ENCODE assay signal across 10 mouse cellular contexts in genomic region chr2:151712647-151713046, GRCm38 (mm10). TPM values are rescaled to one million over a fixed set of nuclear protein-coding genes. Genes with fewer than 3 reads are reported as not detected.
A peak's percentile ranks its signal among the peaks of the same experiment; 100 is the strongest.
DNase-seq lines count a peak whose midpoint lies in the region; ATAC-seq and TF ChIP-seq lines count a peak whose summit lies in the region.
"Had no signal": no experiment of that assay in that cellular context is flagged by ENCODE, and none has a peak within 500 bp of the region (broad histone marks: within the 10 kb centered on the region; RNA-seq: fewer than 3 reads in every experiment).

No protein-coding gene starts in this region.

- TF ChIP-seq CTCF in CH12.LX (conservative IDR thresholded peaks at IDR 0.05 in 1 of 2, IDR thresholded peaks at IDR 0.05 in 1 of 2; ENCODE audit: low read depth in 2 of 2, low read length in 2 of 2): no peak

- dilution Hi-C loops in CH12.LX (cut with MboI; ENCODE audit: extremely low pct_ligation_motif_present, extremely low pct_unique_long_range_greater_than_20kb, low sequenced_read_pairs): no loop called here

- no peaks in the 10 kb centered on the region for H3K27me3 ChIP-seq in intestine, embryonic 14.5 days (replicated peaks; ENCODE audit: control insufficient read depth, insufficient read depth, low read length)
- H3K27me3 ChIP-seq in intestine, embryonic 16.5 days (replicated peaks; ENCODE audit: control insufficient read depth, insufficient read depth, low read length): no peaks in the 10 kb centered on the region
- H3K27me3 ChIP-seq in CH12.LX (replicated peaks): no peaks in the 10 kb centered on the region
- H3K27me3 ChIP-seq in limb, embryonic 11.5 days (ENCODE audit: control insufficient read depth, insufficient read depth, low read length): no peaks in the 10 kb centered on the region

- in situ Hi-C loops in CH12.LX (cut with MboI; ENCODE audit: low pct_ligation_motif_present, low pct_unique_long_range_greater_than_20kb, low sequenced_read_pairs): no loop called here

- H3K4me2 ChIP-seq in intestine, embryonic 14.5 days (ENCODE audit: low read length): no peak overlapping the region
- no peak overlapping the region for H3K4me2 ChIP-seq in intestine, embryonic 16.5 days (ENCODE audit: low read depth, low read length)
- no peak overlapping the region for H3K4me2 ChIP-seq in CH12.LX (ENCODE audit: insufficient read depth, low read depth, poor library complexity, severe bottlenecking)
- no peak overlapping the region for H3K4me2 ChIP-seq in limb, embryonic 11.5 days (ENCODE audit: low read depth, severe bottlenecking)

- no peaks in the 10 kb centered on the region for H3K9me3 ChIP-seq in intestine, embryonic 14.5 days (ENCODE audit: control insufficient read depth, low read length)
- no peaks in the 10 kb centered on the region for H3K9me3 ChIP-seq in intestine, embryonic 16.5 days (ENCODE audit: control insufficient read depth, low read length)
- no peaks in the 10 kb centered on the region for H3K9me3 ChIP-seq in CH12.LX (replicated peaks; ENCODE audit: low read length)
- no peaks in the 10 kb centered on the region for H3K9me3 ChIP-seq in limb, embryonic 11.5 days (ENCODE audit: control insufficient read depth, low read length)

- H3K79me2 ChIP-seq in CH12.LX (replicated peaks; ENCODE audit: control insufficient read depth, extremely low read depth, insufficient read depth, poor library complexity, severe bottlenecking): no peaks in the 10 kb centered on the region

- TF ChIP-seq RAD21 in CH12.LX (IDR thresholded peaks at IDR 0.05; ENCODE audit: low read depth, low read length): no peak

- H3K9ac ChIP-seq in intestine, embryonic 14.5 days (ENCODE audit: low read length): no peak overlapping the region
- H3K9ac ChIP-seq in intestine, embryonic 16.5 days (ENCODE audit: low read depth, low read length): no peak overlapping the region
- H3K9ac ChIP-seq in CH12.LX (ENCODE audit: insufficient read depth, low read depth): no peak overlapping the region
- no peak overlapping the region for H3K9ac ChIP-seq in limb, embryonic 11.5 days (ENCODE audit: low read length)

- ATAC-seq in intestine, embryonic 14.5 days (replicated peaks; ENCODE audit: low FRiP score, low TSS enrichment, low read depth): no peak
- no peak for ATAC-seq in intestine, embryonic 16.5 days
- no peak for ATAC-seq in limb, embryonic 11.5 days (ENCODE audit: insufficient number of reproducible peaks, low FRiP score, low TSS enrichment, low read depth)

- no peak overlapping the region for H3K4me3 ChIP-seq in intestine, embryonic 14.5 days (ENCODE audit: low read depth, low read length)
- no peak overlapping the region for H3K4me3 ChIP-seq in intestine, embryonic 16.5 days (ENCODE audit: low read length)
- H3K4me3 ChIP-seq in CH12.LX (replicated peaks in 1 of 3; ENCODE audit: low read depth in 2 of 3, low read length in 2 of 3, poor library complexity in 1 of 3): no peak overlapping the region
- no peak overlapping the region for H3K4me3 ChIP-seq in limb, embryonic 11.5 days (ENCODE audit: low read depth, low read length)

- H3K36me3 ChIP-seq in intestine, embryonic 14.5 days (ENCODE audit: control insufficient read depth, insufficient read depth, low read length): peaks cover 23% of the 10 kb centered on the region
- no peaks in the 10 kb centered on the region; the same call in none of the 2 replicates for H3K36me3 ChIP-seq in intestine, embryonic 16.5 days (ENCODE audit: control insufficient read depth, insufficient read depth, low read length)
- peaks cover 13 to 31% of the 10 kb centered on the region in 2 experiments for H3K36me3 ChIP-seq in CH12.LX (replicated peaks in 1 of 2; ENCODE audit: control insufficient read depth in 1 of 2, insufficient read depth in 1 of 2, low read length in 1 of 2)
- peaks cover 8% of the 10 kb centered on the region; the same call in 1 of the 2 replicates for H3K36me3 ChIP-seq in limb, embryonic 11.5 days (ENCODE audit: control insufficient read depth, insufficient read depth, low read length)

- 28% methylated on average over 3 of the region's 3 CpGs for WGBS in intestine, embryonic 14.5 days
- 32% methylated on average over 3 of the region's 3 CpGs for WGBS in intestine, embryonic 16.5 days
- 34% methylated on average over 3 of the region's 3 CpGs for WGBS in limb, embryonic 11.5 days

- no peaks in the 10 kb centered on the region for H3K4me1 ChIP-seq in intestine, embryonic 14.5 days (replicated peaks; ENCODE audit: control insufficient read depth, insufficient read depth, low read length)
- no peaks in the 10 kb centered on the region for H3K4me1 ChIP-seq in intestine, embryonic 16.5 days (ENCODE audit: control insufficient read depth, insufficient read depth, low read length)
- H3K4me1 ChIP-seq in CH12.LX (ENCODE audit: control insufficient read depth in 1 of 2, insufficient read depth in 2 of 2): no peaks in the 10 kb centered on the region
- H3K4me1 ChIP-seq in limb, embryonic 11.5 days (ENCODE audit: control insufficient read depth, insufficient read depth, low read length): no peaks in the 10 kb centered on the region

- no peak for TF ChIP-seq POLR2A in CH12.LX (IDR thresholded peaks at IDR 0.05; ENCODE audit: low read depth, low read length)

- no peak for TF ChIP-seq EP300 in CH12.LX (IDR thresholded peaks at IDR 0.05; ENCODE audit: low read length)

- DNase-seq in intestine, embryonic 14.5 days (ENCODE audit: low spot score): peak; percentile 80
- DNase-seq in CH12.LX (ENCODE audit: extremely low read depth): peak; percentile 16
- peak; percentile 24 for DNase-seq in c-Kit-positive CD71-positive TER-119-negative erythroid progenitor cells, embryonic 14.5 days (ENCODE audit: low read depth)
- DNase-seq in limb, embryonic 11.5 days (ENCODE audit: low spot score): peak; percentile 77
- no peak for DNase-seq in left cerebral cortex, adult 8-10 months (ENCODE audit: low spot score in 2 of 2)
- no peak for DNase-seq in urinary bladder, postnatal 36 days (ENCODE audit: low spot score in 2 of 2)
- no peak for DNase-seq in left cerebral cortex, adult 11 months (ENCODE audit: low spot score)

- no peak overlapping the region for H3K27ac ChIP-seq in intestine, embryonic 14.5 days (ENCODE audit: low read depth)
- H3K27ac ChIP-seq in intestine, embryonic 16.5 days (ENCODE audit: low read length): no peak overlapping the region
- no peak overlapping the region for H3K27ac ChIP-seq in CH12.LX (ENCODE audit: insufficient read depth, low read depth)
- no peak overlapping the region for H3K27ac ChIP-seq in limb, embryonic 11.5 days (replicated peaks; ENCODE audit: low read depth, low read length)

TF ChIP-seq in CH12.LX, 34 proteins besides CTCF, POLR2A, EP300 and RAD21:
- no peak for TF ChIP-seq UBTF (IDR thresholded peaks at IDR 0.05; ENCODE audit: low read depth, low read length)
- no peak for TF ChIP-seq GABPA (IDR thresholded peaks at IDR 0.05; ENCODE audit: insufficient replicate concordance, low read depth, low read length)
- no peak for TF ChIP-seq NRF1 (IDR thresholded peaks at IDR 0.05; ENCODE audit: low read depth, low read length)
- no peak for TF ChIP-seq ETS1 (conservative IDR thresholded peaks at IDR 0.05; ENCODE audit: low read depth, low read length)
- no peak for TF ChIP-seq TBP (conservative IDR thresholded peaks at IDR 0.05; ENCODE audit: low read depth, low read length)
- no peak for TF ChIP-seq CHD1 (IDR thresholded peaks at IDR 0.05; ENCODE audit: low read depth, low read length)
- no peak for TF ChIP-seq MAZ (IDR thresholded peaks at IDR 0.05; ENCODE audit: low read depth, low read length)
- no peak for TF ChIP-seq NELFE (IDR thresholded peaks at IDR 0.05; ENCODE audit: low read depth, low read length)
- no peak for TF ChIP-seq ZC3H11A (IDR thresholded peaks at IDR 0.05; ENCODE audit: low read depth, low read length)
- TF ChIP-seq MYC (IDR thresholded peaks at IDR 0.05; ENCODE audit: low read depth, low read length): no peak
- TF ChIP-seq ELF1 (IDR thresholded peaks at IDR 0.05; ENCODE audit: low read depth, low read length): no peak
- no peak for TF ChIP-seq RCOR1 (conservative IDR thresholded peaks at IDR 0.05; ENCODE audit: low read depth, low read length)
- no peak for TF ChIP-seq E2F4 (IDR thresholded peaks at IDR 0.05; ENCODE audit: insufficient replicate concordance, low read depth, low read length)
- TF ChIP-seq JUND (conservative IDR thresholded peaks at IDR 0.05; ENCODE audit: low read depth, low read length): no peak
- TF ChIP-seq ZKSCAN1 (IDR thresholded peaks at IDR 0.05; ENCODE audit: borderline replicate concordance, low read depth, low read length): no peak
- no peak for TF ChIP-seq SMC3 (IDR thresholded peaks at IDR 0.05; ENCODE audit: low read depth, low read length)
- TF ChIP-seq KAT2A (IDR thresholded peaks at IDR 0.05; ENCODE audit: insufficient replicate concordance, low read length): no peak
- TF ChIP-seq TCF12 (IDR thresholded peaks at IDR 0.05; ENCODE audit: low read depth, low read length): no peak
- no peak for TF ChIP-seq ZNF384 (IDR thresholded peaks at IDR 0.05; ENCODE audit: low read depth, low read length)
TF ChIP-seq in CH12.LX: peak in this region for 0.

RNA-seq across cellular contexts. Expression of gene Tmem74b, which starts 10.8 kb away (rescaled TPM):
- polyA plus RNA-seq in intestine, embryonic 14.5 days (2014; fragmentation: Nextera tagmentation; extraction: Ambion mirVana): 2.3 and 2.7 TPM in 2 replicates
- 1.7 and 1.9 TPM in 2 replicates for polyA plus RNA-seq in intestine, embryonic 16.5 days (2015; fragmentation: Nextera tagmentation; extraction: Ambion mirVana)
- 0.21 TPM in 1 of 2 replicates, not detected in the other for total RNA-seq in CH12.LX (2012; rRNA removed)
- not detected in 2 replicates for total RNA-seq in CH12.LX (2014; rRNA removed)
- polyA plus RNA-seq in CH12.LX (2012; ENCODE audit: insufficient read length, low read depth): not detected in 2 replicates
- 1.7 and 2.3 TPM in 2 replicates for polyA plus RNA-seq in limb, embryonic 11.5 days (2014; fragmentation: Nextera tagmentation; extraction: Ambion mirVana)
- 10 to 100 TPM in 2 of 4 experiments, 1 to 10 TPM in 2; 9.7 to 11.8 (median 10.4) TPM for total RNA-seq in left cerebral cortex, adult 8-10 months (2022)
- total RNA-seq: neutrophil, adult 5-6 weeks had no signal

RNA-seq across cellular contexts. Expression of gene Psmf1, which starts 31.3 kb away (rescaled TPM):
- polyA plus RNA-seq in intestine, embryonic 14.5 days (2014; fragmentation: Nextera tagmentation; extraction: Ambion mirVana): 44.3 and 44.6 TPM in 2 replicates
- 41.4 and 43.5 TPM in 2 replicates for polyA plus RNA-seq in intestine, embryonic 16.5 days (2015; fragmentation: Nextera tagmentation; extraction: Ambion mirVana)
- total RNA-seq in CH12.LX (2012; rRNA removed): 29.5 and 30.6 TPM in 2 replicates
- 30.8 and 32.5 TPM in 2 replicates for total RNA-seq in CH12.LX (2014; rRNA removed)
- 51.2 and 59.7 TPM in 2 replicates for polyA plus RNA-seq in CH12.LX (2012; ENCODE audit: insufficient read length, low read depth)
- 52.8 and 54.1 TPM in 2 replicates for polyA plus RNA-seq in limb, embryonic 11.5 days (2014; fragmentation: Nextera tagmentation; extraction: Ambion mirVana)
- total RNA-seq in left cerebral cortex, adult 8-10 months (2022): 10 to 100 TPM; 44.8 to 54.4 (median 48.6) TPM

RNA-seq across cellular contexts. Expression of gene Rad21l, which starts 44.3 kb away (rescaled TPM):
- not detected in 2 replicates for polyA plus RNA-seq in intestine, embryonic 14.5 days (2014; fragmentation: Nextera tagmentation; extraction: Ambion mirVana)
- polyA plus RNA-seq in intestine, embryonic 16.5 days (2015; fragmentation: Nextera tagmentation; extraction: Ambion mirVana): not detected in 2 replicates
- total RNA-seq in CH12.LX (2012; rRNA removed): not detected in 2 replicates
- not detected in 2 replicates for total RNA-seq in CH12.LX (2014; rRNA removed)
- polyA plus RNA-seq in CH12.LX (2012; ENCODE audit: insufficient read length, low read depth): not detected in 2 replicates
- polyA plus RNA-seq in limb, embryonic 11.5 days (2014; fragmentation: Nextera tagmentation; extraction: Ambion mirVana): not detected in 2 replicates
- 1 to 10 TPM; 1.8 to 2.5 (median 2.1) TPM for total RNA-seq in left cerebral cortex, adult 8-10 months (2022)
- total RNA-seq: neutrophil, adult 5-6 weeks had no signal
- polyA plus RNA-seq: gonadal fat pad, adult 2 months had no signal

Comparison
In these comparisons a context has a peak if more than half of its experiments do, and no peak if none do; other contexts are left out.
1. DNase-seq: peak in intestine, embryonic 14.5 days (single experiment), CH12.LX (single experiment), c-Kit-positive CD71-positive TER-119-negative erythroid progenitor cells, embryonic 14.5 days (single experiment) and limb, embryonic 11.5 days (single experiment); none in left cerebral cortex, adult 8-10 months (0 of 2), urinary bladder, postnatal 36 days (0 of 2) and left cerebral cortex, adult 11 months (single experiment).